Mouse (Mus musculus) c-Kit-positive CD71-negative TER-119-negative erythroid progenitor cells, embryonic 14.5 days (primary cell): ENCODE data around the gene Capzb.

Experiments
- DNase-seq: peaks from one replicate; pipeline ENCODE4 v3.0.0-alpha.2; 2013; ENCODE audit warnings: low read depth

Capzb gene

DNA sequence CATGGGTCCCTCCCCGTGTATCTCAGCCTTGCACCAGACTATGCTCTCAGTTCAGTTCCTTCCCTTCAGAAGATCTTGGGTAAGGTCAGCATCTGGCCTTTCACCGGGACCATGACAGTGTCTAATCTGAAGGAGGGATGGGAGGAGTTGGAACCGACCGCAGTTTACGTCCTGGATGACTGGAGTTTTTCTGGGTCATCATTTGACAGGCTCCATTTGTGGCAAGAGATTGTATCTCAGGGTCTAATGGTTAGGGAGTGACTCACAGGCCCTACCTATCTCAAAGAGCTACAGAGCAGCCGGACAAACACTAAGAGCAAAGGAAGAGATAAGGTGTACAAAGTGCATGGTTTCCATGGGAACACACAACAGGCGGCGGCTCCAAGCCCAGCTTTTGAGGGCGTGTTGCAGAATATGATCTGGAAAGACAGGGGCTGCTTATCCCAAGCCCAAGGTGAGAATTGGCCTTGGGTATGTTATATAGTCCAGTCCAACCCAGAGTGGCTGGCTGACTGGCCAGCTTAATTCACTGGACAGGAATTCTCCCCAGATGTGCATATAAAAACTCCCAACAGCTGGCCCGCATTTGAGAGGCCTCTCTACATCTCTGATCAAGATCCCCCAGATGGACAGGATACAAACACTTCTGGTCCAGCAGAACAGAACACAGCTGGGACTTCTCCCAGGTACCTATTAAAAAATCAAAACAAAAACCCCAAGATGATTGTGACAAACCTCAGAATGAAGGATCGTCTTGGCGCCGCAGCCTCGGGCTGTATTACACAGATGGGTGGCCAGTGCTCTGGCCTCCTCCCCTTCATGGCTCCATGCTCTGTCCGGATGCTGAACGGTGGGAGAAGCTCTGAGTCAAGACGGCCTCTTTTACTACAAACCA is 12.7 kb upstream of the Capzb start:
- no peak for DNase-seq

DNA sequence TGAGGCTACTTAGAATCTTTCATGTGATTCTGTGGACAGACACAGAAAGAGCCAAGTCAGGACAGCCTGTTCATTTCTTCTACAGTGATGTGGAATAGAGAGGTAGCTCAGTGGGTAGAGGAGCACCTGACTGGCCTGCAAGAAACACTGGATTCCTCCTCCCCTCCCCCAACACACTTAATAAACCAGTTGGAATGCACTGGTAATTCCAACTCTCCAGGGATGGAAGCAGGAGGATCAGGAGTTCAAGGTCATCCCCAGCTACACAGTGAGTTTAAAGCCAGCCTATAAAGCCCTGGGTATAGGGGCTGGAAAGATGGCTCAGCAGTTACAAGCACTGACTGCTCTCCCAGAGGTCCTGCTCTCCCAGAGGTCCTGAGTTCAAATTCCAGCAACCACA is 10.2 kb upstream of the Capzb start:
- DNase-seq, result no peak

DNA sequence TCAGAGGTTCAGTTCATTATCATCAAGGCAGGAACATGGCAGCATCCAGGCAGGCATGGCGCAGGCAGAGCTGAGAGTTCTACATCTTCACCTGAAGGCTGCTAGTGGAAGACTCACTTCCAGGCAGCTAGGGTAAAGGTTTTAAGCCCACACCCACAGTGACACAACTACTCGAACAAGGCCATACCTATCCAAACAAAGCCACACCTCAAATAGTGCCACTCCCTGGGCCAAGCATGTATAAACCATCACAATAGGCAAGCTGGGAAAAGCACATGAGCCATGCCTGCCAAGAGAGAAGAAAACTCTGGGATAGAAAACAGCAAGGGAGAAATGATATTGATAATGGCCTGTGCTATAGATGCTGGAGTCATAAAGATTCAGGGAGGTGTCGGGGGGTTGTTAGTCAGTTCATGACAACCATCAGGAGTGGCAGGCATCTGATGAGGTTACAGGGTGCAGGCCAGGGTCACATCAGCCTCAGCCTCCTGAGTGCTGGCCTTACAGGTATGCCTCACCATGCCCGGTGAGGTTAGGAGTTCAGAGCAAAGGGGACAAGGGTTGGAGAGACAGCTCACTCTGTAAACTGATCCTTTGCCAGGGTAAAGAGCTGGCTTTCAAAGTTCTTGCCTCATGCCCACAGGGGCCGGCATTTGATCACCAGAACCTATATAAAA is 6.8 kb upstream of the Capzb start:
- no peak for DNase-seq

DNA sequence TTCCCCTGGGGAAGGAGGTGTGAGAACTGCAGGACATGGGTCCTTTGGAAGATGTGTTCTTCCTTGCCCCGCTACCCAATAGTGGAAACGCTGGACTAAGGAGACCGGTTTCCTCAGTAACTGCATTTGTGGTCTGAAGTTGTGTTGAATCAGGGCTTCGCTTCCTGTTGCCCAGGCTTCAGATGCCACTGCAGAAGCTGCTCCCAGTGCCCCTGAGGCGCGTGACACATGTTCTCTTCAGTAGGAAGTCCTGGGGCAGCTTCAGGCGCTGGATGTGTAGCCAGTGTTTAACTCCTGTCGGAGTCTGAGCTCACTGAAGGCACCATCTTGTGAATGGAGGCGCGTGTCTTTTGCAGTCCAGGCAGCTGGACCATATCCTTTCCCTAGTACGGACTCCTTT is 4.8 kb upstream of the Capzb start:
- DNase-seq, result no peak

DNA sequence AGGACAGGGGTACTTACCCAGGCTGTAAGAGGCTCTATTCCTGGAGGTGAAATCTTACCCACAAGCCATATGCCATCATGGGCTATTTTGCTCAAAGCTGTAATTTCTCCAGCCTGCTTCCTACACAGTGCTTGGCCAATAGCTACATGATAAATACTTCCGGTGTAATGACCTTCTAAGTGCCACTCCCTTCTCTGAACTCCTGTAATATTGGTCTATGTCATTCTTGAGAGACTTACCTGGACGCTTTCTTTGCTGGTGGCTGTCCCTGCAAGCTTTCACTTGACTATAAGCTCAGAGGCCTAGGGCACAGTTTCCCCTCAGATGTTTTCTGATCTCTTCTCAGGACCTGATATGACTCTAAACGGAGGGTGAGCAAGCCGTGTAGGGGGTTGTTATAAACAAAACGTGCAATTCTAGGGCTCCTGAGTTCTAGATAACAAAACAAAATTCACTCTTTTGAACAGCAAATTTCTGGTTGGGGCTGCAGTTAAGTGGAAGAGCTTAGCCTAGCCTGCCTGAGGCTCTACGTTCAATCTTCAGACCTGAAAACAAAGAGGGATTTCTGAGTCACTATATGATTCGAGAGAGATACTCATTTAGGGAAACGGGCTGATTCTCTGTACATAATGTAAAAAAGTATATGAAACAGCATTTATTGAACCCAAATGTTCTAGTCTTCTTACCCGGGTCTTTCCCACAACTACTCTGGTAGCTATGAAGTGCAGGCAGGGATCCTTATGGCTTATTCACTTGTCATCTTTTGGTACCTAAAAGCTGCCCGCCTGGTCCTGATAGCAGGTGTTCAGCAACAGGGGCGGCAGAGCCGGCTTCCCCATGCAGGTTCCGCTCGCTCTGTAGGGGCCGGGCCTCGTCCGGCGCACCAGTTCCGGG is 847 bp upstream of the Capzb start:
- no peak for DNase-seq

DNA sequence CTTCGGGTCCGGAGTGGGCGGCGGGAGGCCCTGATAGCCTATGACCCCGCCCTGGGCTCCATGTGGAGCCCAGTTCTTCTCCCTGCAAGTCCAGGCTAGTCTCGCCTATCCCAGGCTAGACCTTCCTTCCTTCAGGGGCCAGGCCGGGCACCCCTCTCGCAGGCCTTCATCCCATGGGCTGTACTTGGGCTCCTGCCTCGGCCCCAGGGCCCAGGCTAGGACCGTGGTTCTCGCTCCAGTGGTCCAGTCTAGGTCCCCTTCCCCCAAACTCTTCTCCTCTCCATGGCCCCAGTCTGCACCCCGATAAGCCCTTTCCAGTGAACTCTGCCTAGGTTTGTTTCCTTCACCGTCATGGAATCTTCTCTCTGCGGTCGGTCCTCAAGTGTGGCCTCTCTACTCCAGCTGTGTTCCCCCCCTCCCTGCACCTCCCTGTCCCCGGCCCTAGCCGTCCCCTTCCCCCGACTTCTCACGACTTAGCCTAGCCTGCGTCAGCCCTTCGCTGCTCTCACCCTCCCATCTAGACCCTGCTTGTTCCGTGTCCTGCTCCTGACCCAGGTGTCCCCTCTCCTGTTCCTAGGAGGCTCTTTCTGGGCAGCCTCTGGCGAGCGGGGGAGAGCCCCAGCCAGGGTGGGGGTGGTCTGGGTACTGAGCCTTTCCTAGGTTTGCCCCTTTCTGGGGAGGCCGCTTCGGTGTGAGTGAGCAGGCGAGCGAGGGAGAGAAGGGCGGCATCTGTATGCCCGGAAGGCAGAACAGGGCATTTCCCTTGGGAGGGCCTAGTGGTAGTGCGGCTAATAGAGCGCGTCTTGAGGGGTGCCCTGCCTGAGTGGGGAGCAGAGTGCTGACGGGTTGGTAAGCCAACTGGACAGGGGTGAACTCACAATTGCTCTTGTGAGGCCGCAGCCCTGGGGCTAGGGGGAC is 736 bp downstream of the Capzb start:
- DNase-seq, result no peak

DNA sequence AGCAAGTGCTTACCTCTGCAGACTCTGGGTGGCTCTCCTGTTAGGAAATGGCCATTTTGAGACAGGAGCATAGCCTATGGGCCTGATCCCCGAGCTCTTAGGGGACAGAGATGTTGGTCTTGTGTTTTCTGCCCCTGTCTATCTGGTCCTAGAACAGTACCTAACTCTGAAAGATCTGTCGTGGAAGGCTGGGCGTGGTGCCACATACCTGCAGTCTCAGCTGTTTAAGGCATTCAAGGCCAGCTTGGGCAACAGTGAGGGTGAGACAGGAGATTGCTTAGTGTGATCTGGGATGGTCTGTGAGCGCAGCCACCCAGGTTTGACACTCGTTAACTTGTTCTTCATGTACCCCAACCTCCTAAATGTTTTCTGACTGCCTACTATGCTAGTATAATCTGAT is 2.4 kb downstream of the Capzb start:
- DNase-seq, result no peak

DNA sequence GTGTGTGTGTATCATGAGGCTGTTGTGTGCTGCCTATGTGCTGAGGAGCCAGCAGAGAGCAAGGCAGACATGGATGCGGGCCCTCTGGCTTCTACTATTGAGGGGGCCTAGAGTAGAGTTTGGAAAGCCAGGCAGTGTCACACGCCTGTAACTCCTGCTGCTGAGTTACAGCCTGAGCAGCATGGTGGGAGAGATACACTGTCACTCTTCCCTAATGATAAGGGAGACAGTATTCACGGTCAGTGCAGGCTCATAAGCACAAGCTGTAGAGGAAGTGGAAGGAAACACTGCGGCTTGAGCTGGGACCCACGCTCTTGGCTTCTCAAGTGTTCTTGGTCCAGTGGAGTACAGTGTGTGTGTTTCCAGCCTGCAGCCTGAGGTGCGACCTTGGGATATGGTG is 3.8 kb downstream of the Capzb start:
- no peak for DNase-seq

- no peak for DNase-seq
These were observed 4.2 kb downstream of the Capzb start for GRCm38 (mm10) chr4:139196949-139197348.

DNA sequence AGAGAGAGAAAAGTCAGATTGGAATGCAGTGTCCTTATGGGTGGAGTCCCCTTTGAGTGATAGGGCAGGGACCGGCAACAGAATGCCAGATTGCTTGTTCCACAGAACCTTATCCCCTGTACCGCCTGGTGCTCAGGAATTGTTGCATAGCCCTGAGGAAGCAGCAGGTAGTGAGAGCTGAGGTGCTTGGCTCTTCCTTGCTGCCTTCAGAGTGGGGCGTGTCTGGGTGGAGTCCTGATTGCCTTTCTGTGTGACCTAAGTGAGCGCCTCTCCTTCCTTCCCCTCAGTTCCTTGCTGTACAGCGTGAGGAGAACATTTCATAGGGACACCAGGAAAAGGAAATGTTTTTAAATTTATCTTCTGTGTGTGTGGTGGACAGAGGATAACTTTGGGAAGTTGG is 4.8 kb downstream of the Capzb start:
- no peak for DNase-seq

DNA sequence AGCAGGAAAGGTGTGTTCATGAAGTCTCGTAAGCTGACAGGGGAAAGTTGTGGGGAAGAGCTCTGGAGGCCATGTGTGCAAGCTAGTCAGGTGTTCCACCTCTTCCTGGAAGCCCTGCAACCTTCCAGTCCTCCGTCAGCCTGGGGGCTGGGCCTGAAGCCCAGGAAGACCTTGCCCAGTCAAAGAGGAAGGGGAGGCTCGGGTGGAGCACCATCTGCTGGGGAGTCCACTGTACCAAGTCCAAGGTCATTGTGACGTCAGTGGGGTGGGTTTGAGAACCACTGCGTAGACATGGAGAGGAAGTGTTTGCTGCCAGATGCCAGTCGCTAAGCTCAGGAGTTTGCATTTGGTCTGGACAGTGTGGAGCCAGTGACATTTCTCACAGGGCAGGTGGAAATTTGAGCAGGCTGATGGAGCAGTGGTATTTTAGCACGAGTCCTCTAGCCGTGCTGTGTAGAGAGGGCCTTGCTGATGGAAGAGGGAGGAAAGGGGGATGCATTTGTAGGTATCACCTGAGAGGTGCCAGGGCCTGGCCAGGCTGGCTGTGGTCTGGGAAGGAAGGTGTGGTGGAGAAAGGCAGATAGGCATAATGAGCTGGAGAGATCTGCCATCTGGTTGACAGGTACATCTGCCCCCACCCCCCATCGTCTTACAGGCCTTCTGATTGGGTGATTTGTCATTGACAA is 5.4 kb downstream of the Capzb start:
- DNase-seq, result no peak

- no peak for DNase-seq
These were observed 6.4 kb downstream of the Capzb start for GRCm38 (mm10) chr4:139199126-139199525.

GRCm38 (mm10) chr4:139199703-139200340 is 7.1 kb downstream of the Capzb start:
- DNase-seq, result no peak

- no peak for DNase-seq
These were observed 8.2 kb downstream of the Capzb start for GRCm38 (mm10) chr4:139200946-139201345.

GRCm38 (mm10) chr4:139202556-139202955 is 9.9 kb downstream of the Capzb start:
- DNase-seq, result no peak

- DNase-seq, result no peak
These were observed 10.7 kb downstream of the Capzb start for GRCm38 (mm10) chr4:139203381-139203780.

DNA sequence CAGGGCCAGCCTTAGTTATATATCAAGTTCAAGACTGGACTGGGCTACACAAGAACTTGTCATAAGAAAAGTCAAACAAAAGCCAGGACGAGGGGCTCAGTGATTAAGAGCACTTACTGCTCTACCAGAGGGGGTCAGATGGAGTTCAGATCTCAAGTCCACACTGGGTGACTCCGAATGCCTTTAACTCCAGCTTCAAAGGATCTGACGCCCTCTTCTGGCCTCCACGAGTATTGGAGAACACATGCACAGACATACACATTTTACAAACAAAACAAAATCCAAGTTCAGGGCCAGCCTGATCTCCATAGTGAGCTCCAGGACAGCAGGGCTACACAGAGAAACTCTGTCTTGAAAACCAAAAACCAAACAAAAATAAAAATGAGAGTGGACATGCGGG is 13.1 kb downstream of the Capzb start:
- no peak for DNase-seq

DNA sequence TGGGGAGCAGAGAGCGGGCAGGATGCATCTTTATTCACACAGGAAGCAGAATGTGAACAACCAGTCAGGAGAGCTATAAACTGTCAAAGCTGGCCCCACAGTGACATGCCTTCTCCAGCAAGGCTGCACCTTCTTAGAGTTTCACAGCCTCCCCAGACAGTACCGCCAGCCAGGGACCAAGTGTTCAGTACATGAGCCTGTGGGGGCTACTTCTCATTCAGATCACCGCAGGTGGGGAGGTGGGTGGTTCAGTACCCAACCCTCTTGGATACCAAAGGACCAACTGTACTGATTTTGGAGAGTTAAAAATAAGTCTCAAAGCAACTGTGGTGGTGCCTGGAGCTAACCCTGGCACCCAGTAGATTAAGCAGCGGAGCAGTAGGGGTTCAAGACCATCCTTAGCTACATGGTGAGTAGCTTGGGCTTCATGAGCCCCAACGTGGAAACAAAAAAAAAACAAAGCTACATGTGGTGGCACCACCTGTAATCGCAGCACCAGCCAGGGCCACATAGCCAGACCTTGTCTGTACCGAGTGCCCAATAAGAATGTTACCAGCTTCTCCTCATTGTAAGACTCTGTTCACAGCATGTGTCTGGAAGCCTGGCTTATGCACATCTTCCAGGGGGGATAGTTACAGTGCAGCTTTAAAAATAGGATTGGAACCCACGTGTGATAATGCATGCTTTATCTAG is 13.8 kb downstream of the Capzb start:
- no peak for DNase-seq

DNA sequence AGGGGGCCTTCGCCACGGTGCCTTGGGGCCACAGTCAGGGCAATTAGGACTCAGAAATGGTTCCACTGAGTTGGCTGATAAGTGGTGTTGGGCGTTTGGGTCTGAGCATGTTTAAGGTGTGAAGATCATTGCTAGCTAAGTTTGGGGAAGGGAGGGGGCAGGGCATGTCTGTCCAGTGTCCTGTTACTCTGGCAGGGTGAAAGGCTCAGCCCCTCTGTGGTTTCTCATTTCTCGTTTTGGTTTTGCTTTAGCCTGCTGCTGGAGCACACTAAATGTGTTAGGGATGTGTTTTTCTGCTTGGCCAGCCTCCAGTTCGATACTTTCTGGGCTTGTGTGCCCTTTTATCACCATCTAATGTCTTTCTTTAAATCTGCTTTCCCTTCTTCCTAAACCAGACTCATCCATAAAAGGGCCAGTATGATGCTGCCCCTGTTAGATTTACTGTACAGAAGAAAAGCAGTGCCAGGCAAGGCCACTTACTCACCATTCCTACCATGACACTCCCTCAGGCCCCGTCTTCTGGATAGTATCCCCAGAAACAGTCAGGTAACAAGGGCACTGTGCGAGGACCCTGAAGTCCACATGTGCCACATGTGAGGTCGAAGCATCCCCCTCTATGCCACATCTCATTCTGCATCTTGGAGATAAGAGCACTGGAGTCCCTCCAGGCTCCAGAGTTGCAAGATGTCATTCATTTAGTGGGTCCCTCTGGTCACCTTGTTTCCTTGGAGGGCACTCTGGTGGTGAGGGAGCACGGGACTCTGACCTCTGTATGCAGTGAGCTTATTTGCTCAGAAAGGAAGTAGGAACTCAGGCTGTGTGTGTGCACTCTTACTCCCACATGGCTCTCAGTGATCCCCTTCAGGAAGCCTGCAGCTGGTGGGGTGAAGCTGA is 15.8 kb downstream of the Capzb start:
- no peak for DNase-seq
